Mouse (Mus musculus) embryonic fibroblast, embryonic 13.5 days (primary cell): ENCODE measurements around the gene Rwdd1. TPM values are rescaled to one million over a fixed set of nuclear protein-coding genes. Genes with fewer than 3 reads are reported as not detected.
"Not testable (repeated sequence)": the region's sequence is repeated elsewhere in the genome, so short reads cannot be mapped to it uniquely, and the experiment has no call there.

Source experiments
- H3K27ac ChIP-seq: 2 replicates; pipeline ENCODE4 v1.5.1; 2012; ENCODE audit warnings: low read length, control low read depth, inconsistent platforms; ENCODE audit not compliant: insufficient read depth
- H3K4me1 ChIP-seq: 2 replicates; pipeline ENCODE4 v1.6.1; 2011; ENCODE audit warnings: low read length; ENCODE audit not compliant: control insufficient read depth, insufficient read depth
- H3K4me3 ChIP-seq: 2 replicates; pipeline ENCODE4 v1.5.1; 2011; ENCODE audit warnings: mild to moderate bottlenecking, control low read depth, low read length; ENCODE audit not compliant: insufficient read depth
- CTCF ChIP-seq: IDR thresholded peaks from 2 replicates; pipeline ENCODE4 v1.5.1; 2011; ENCODE audit warnings: mild to moderate bottlenecking, control low read depth, low read length, moderate library complexity, borderline replicate concordance; ENCODE audit not compliant: insufficient read depth
- POLR2A ChIP-seq: IDR thresholded peaks from 2 replicates; pipeline ENCODE4 v1.6.1; 2011; ENCODE audit warnings: low read depth, mild to moderate bottlenecking, control low read depth, low read length, moderate library complexity
- polyA plus RNA-seq: library from polyadenylated mRNA; stranded (reverse); fragments of >200 nt; gene quantifications from 2 replicates; pipeline ENCODE4 v1.2.4, GENCODE M21; 2011; ENCODE audit warnings: low read depth; ENCODE audit not compliant: missing spikeins, insufficient read length

The Rwdd1 gene
- polyA plus RNA-seq, 1 experiment = 98.0 TPM

GRCm38 (mm10) chr10:34012581-34012980 lies 6.8 kb downstream of the Rwdd1 start:
- peaks cover 8% of the 10 kb centered on the region for H3K4me1 ChIP-seq
- no peak for TF ChIP-seq CTCF
- no peak for TF ChIP-seq POLR2A
- no peak overlapping the region for H3K27ac ChIP-seq
- no peak overlapping the region for H3K4me3 ChIP-seq

- Histone ChIP-seq H3K4me1 (peaks cover 3% of the 10 kb centered on the region; the same call in 1 of the 2 replicates), H3K4me3 (no peak overlapping the region), H3K27ac (no peak overlapping the region)
- no peak for TF ChIP-seq CTCF
- no peak for TF ChIP-seq POLR2A
These were observed 21.0 kb downstream of the Rwdd1 start for GRCm38 (mm10) chr10:33998397-33998796.

GRCm38 (mm10) chr10:33996686-33997085 lies 22.7 kb downstream of the Rwdd1 start:
- not testable (repeated sequence) for H3K4me1 ChIP-seq, H3K27ac ChIP-seq, H3K4me3 ChIP-seq

- Histone ChIP-seq H3K27ac (no peak overlapping the region), H3K4me3 (no peak overlapping the region), H3K4me1 (no peaks in the 10 kb centered on the region)
- TF ChIP-seq CTCF = peak; percentile 25; the same call in 1 of the 2 replicates
- no peak for TF ChIP-seq POLR2A
These were observed 32.7 kb downstream of the Rwdd1 start for GRCm38 (mm10) chr10:33986771-33987170.

GRCm38 (mm10) chr10:33974781-33975494 lies 44.5 kb downstream of the Rwdd1 start:
- Histone ChIP-seq H3K4me3 (no peak overlapping the region), H3K4me1 (no peaks in the 10 kb centered on the region), H3K27ac (no peak overlapping the region)
- no peak for TF ChIP-seq POLR2A
- TF ChIP-seq CTCF = no peak

GRCm38 (mm10) chr10:33952509-33952908 lies 66.9 kb downstream of the Rwdd1 start:
- no peak overlapping the region for H3K4me3 ChIP-seq
- TF ChIP-seq POLR2A (no peak), CTCF (no peak)
- H3K4me1 ChIP-seq = no peaks in the 10 kb centered on the region
- H3K27ac ChIP-seq = no peak overlapping the region

- peak within 1 kb of the TSS; percentile 90 for H3K4me3 ChIP-seq
- H3K27ac ChIP-seq = peak within 1 kb of the TSS; percentile 47; the same call in 1 of the 2 replicates
- TF ChIP-seq CTCF (no peak), POLR2A (peak; percentile 94)
- H3K4me1 ChIP-seq = no peaks in the 10 kb centered on the region
These were observed 68.4 kb downstream of the Rwdd1 start, which contains the start of gene Zup1 for GRCm38 (mm10) chr10:33950803-33951583. Gene Zup1 (minus strand): TSS chr10:33951269.

Other genes starting within 250 kb of the Rwdd1 start
- gene Sult3a2, start 232.9 kb downstream of the Rwdd1 start, polyA plus RNA-seq = not detected in 2 replicates
- gene Sult3a1, start 161.9 kb downstream of the Rwdd1 start, polyA plus RNA-seq = not detected in 2 replicates
- gene Rsph4a, start 114.5 kb downstream of the Rwdd1 start, polyA plus RNA-seq = not detected in 2 replicates
- gene Zup1, start 68.4 kb downstream of the Rwdd1 start, polyA plus RNA-seq = 17.6 and 19.6 TPM in 2 replicates
- gene Trappc3l, start 18.0 kb upstream of the Rwdd1 start, polyA plus RNA-seq = not detected in 2 replicates
- gene Calhm4, start 24.7 kb upstream of the Rwdd1 start, polyA plus RNA-seq = 0.14 TPM in 1 of 2 replicates, not detected in the other
- gene Calhm5, start 76.9 kb upstream of the Rwdd1 start, polyA plus RNA-seq = 2.0 and 2.7 TPM in 2 replicates
- not detected in 2 replicates for gene Calhm6, start 108.4 kb upstream of the Rwdd1 start, polyA plus RNA-seq
- gene Dse, start 188.1 kb upstream of the Rwdd1 start, polyA plus RNA-seq = 77.3 and 81.1 TPM in 2 replicates